Comparison of ENCODE assay signal across 11 mouse cellular contexts in genomic region chr9:16113936-16114642, GRCm38 (mm10).
DNase-seq lines count a peak whose midpoint lies in the region; ATAC-seq lines count a peak whose summit lies in the region.
"Had no signal": no experiment of that assay in that cellular context is flagged by ENCODE, and none has a peak within 500 bp of the region (broad histone marks: within the 10 kb centered on the region; RNA-seq: fewer than 3 reads in every experiment).

No protein-coding gene starts in this region.

- H3K36me3 ChIP-seq in heart, embryonic 13.5 days: no peaks in the 10 kb centered on the region
- H3K36me3 ChIP-seq: forebrain, embryonic 15.5 days; midbrain, embryonic 10.5 days had no signal

- H3K27me3 ChIP-seq in heart, embryonic 13.5 days (replicated peaks): no peaks in the 10 kb centered on the region; the same call in 1 of the 2 replicates
- H3K27me3 ChIP-seq: forebrain, embryonic 15.5 days had no signal

- no peak for ATAC-seq in heart, embryonic 13.5 days (ENCODE audit: extremely low read depth, insufficient number of reproducible peaks, low FRiP score, low TSS enrichment)
- ATAC-seq: forebrain, embryonic 15.5 days had no signal

- no peak for DNase-seq in heart, postnatal 4 days
- DNase-seq in 416B (ENCODE audit: low read depth): peak; percentile 19
- peak; percentile 38 to 50 for DNase-seq in frontal cortex, postnatal 25 days (ENCODE audit: low spot score in 2 of 2)
- DNase-seq in left cerebral cortex, adult 9 months (ENCODE audit: low spot score in 2 of 2): peak; percentile 88
- DNase-seq in ovary, adult 18-20 months (ENCODE audit: low spot score): no peak
- DNase-seq in urinary bladder, postnatal 36 days (ENCODE audit: low spot score in 2 of 2): no peak
- no peak for DNase-seq in adrenal gland, postnatal 25 days

- H3K4me3 ChIP-seq in heart, embryonic 13.5 days: no peak overlapping the region
- H3K4me3 ChIP-seq: forebrain, embryonic 15.5 days; midbrain, embryonic 10.5 days had no signal

- WGBS in heart, embryonic 13.5 days: 66% methylated on average over 4 of the region's 4 CpGs

- peaks cover 22% of the 10 kb centered on the region for H3K4me1 ChIP-seq in heart, embryonic 13.5 days
- H3K4me1 ChIP-seq: forebrain, embryonic 15.5 days; midbrain, embryonic 10.5 days had no signal

- no peak overlapping the region for H3K4me2 ChIP-seq in heart, embryonic 13.5 days
- H3K4me2 ChIP-seq: forebrain, embryonic 15.5 days; hindbrain, embryonic 14.5 days had no signal

- H3K9me3 ChIP-seq in heart, embryonic 13.5 days: no peaks in the 10 kb centered on the region
- H3K9me3 ChIP-seq: forebrain, embryonic 15.5 days; midbrain, embryonic 10.5 days had no signal

- H3K9ac ChIP-seq in heart, embryonic 13.5 days: no peak overlapping the region
- H3K9ac ChIP-seq: forebrain, embryonic 15.5 days; hindbrain, embryonic 14.5 days had no signal

- peak overlapping the region; percentile 70 for H3K27ac ChIP-seq in heart, embryonic 13.5 days (replicated peaks)
- H3K27ac ChIP-seq: forebrain, embryonic 15.5 days; hindbrain, embryonic 14.5 days; midbrain, embryonic 10.5 days had no signal

Comparison
In these comparisons a context has a peak if more than half of its experiments do, and no peak if none do; other contexts are left out.
1. DNase-seq: peak in 416B (single experiment), frontal cortex, postnatal 25 days (2 of 2) and left cerebral cortex, adult 9 months (2 of 2); none in heart, postnatal 4 days (single experiment), ovary, adult 18-20 months (single experiment), urinary bladder, postnatal 36 days (0 of 2) and adrenal gland, postnatal 25 days (single experiment).